7 mouse cellular contexts compared by ENCODE assay signal in genomic region chr11:60178005-60178404, GRCm38 (mm10). TPM values are rescaled to one million over a fixed set of nuclear protein-coding genes. Genes with fewer than 3 reads are reported as not detected.
DNase-seq lines count a peak whose midpoint lies in the region; ATAC-seq and TF ChIP-seq lines count a peak whose summit lies in the region.

No protein-coding gene starts in this region.

- no peak overlapping the region for H3K4me2 ChIP-seq in kidney, postnatal 0 days (ENCODE audit: low read length)
- peak overlapping the region; percentile 100 for H3K4me2 ChIP-seq in embryonic facial prominence, embryonic 15.5 days (replicated peaks)
- H3K4me2 ChIP-seq in hindbrain, embryonic 14.5 days (replicated peaks): peak overlapping the region; percentile 90
- peak overlapping the region; percentile 91 for H3K4me2 ChIP-seq in neural tube, embryonic 12.5 days (replicated peaks)

- no peak for DNase-seq in kidney, postnatal 0 days (ENCODE audit: low spot score)
- DNase-seq in kidney, postnatal 14 days: no peak
- DNase-seq in hindbrain, embryonic 14.5 days (ENCODE audit: low spot score): no peak
- no peak for DNase-seq in adrenal gland, postnatal 14 days
- DNase-seq in layer of hippocampus, adult 9-10 months (ENCODE audit: low spot score): no peak

- no peak overlapping the region for H3K4me3 ChIP-seq in kidney, postnatal 0 days (replicated peaks; ENCODE audit: low read depth, low read length)
- no peak overlapping the region for H3K4me3 ChIP-seq in embryonic facial prominence, embryonic 15.5 days (replicated peaks)
- H3K4me3 ChIP-seq in hindbrain, embryonic 14.5 days (replicated peaks; ENCODE audit: low read length): peak overlapping the region; percentile 68
- no peak overlapping the region for H3K4me3 ChIP-seq in neural tube, embryonic 12.5 days

- 0 out of 2 replicates have a peak overlapping the region, but pooled peaks have one; percentile 85 for H3K27ac ChIP-seq in kidney, postnatal 0 days
- peak overlapping the region; percentile 93 for H3K27ac ChIP-seq in embryonic facial prominence, embryonic 15.5 days (replicated peaks)
- peak overlapping the region; percentile 100 for H3K27ac ChIP-seq in hindbrain, embryonic 14.5 days
- H3K27ac ChIP-seq in neural tube, embryonic 12.5 days: peak overlapping the region; percentile 98

- H3K9ac ChIP-seq in kidney, postnatal 0 days (ENCODE audit: low read depth, low read length): no peak overlapping the region
- H3K9ac ChIP-seq in embryonic facial prominence, embryonic 15.5 days: no peak overlapping the region
- peak overlapping the region; percentile 92 for H3K9ac ChIP-seq in hindbrain, embryonic 14.5 days
- H3K9ac ChIP-seq in neural tube, embryonic 12.5 days: peak overlapping the region; percentile 78

- H3K27me3 ChIP-seq in kidney, postnatal 0 days (ENCODE audit: insufficient read depth, low read length): no peaks in the 10 kb centered on the region
- no peaks in the 10 kb centered on the region for H3K27me3 ChIP-seq in embryonic facial prominence, embryonic 15.5 days
- no peaks in the 10 kb centered on the region for H3K27me3 ChIP-seq in hindbrain, embryonic 14.5 days (ENCODE audit: control insufficient read depth, insufficient read depth, low read length)
- H3K27me3 ChIP-seq in neural tube, embryonic 12.5 days (replicated peaks): no peaks in the 10 kb centered on the region

- TF ChIP-seq CTCF in kidney, postnatal 0 days (IDR thresholded peaks at IDR 0.05; ENCODE audit: low read depth): no peak

- no peak for ATAC-seq in kidney, postnatal 0 days (replicated peaks; ENCODE audit: low FRiP score, low read depth)
- ATAC-seq in embryonic facial prominence, embryonic 15.5 days (ENCODE audit: insufficient number of reproducible peaks, low FRiP score, low TSS enrichment, low read depth): no peak
- no peak for ATAC-seq in hindbrain, embryonic 14.5 days (ENCODE audit: low FRiP score)
- no peak for ATAC-seq in neural tube, embryonic 12.5 days (ENCODE audit: low FRiP score, low read depth)

- WGBS in kidney, postnatal 0 days: 25% methylated on average over 6 of the region's 6 CpGs
- 41% methylated on average over 6 of the region's 6 CpGs for WGBS in embryonic facial prominence, embryonic 15.5 days
- WGBS in hindbrain, embryonic 14.5 days: 50% methylated on average over 6 of the region's 6 CpGs
- 74% methylated on average over 6 of the region's 6 CpGs for WGBS in neural tube, embryonic 12.5 days

- H3K9me3 ChIP-seq in kidney, postnatal 0 days (replicated peaks; ENCODE audit: low read length): no peaks in the 10 kb centered on the region
- H3K9me3 ChIP-seq in embryonic facial prominence, embryonic 15.5 days (replicated peaks): no peaks in the 10 kb centered on the region
- H3K9me3 ChIP-seq in hindbrain, embryonic 14.5 days (ENCODE audit: control insufficient read depth, low read length): no peaks in the 10 kb centered on the region
- H3K9me3 ChIP-seq in neural tube, embryonic 12.5 days: no peaks in the 10 kb centered on the region

- H3K4me1 ChIP-seq in kidney, postnatal 0 days (replicated peaks; ENCODE audit: insufficient read depth, low read length): peaks cover 49% of the 10 kb centered on the region
- H3K4me1 ChIP-seq in embryonic facial prominence, embryonic 15.5 days: peaks cover 98% of the 10 kb centered on the region
- H3K4me1 ChIP-seq in hindbrain, embryonic 14.5 days (replicated peaks; ENCODE audit: control insufficient read depth, insufficient read depth, low read length): peaks cover 62% of the 10 kb centered on the region
- peaks cover 91% of the 10 kb centered on the region for H3K4me1 ChIP-seq in neural tube, embryonic 12.5 days

- 0 out of 2 replicates have a peak, but pooled peaks cover 2% of the 10 kb centered on the region for H3K36me3 ChIP-seq in kidney, postnatal 0 days (ENCODE audit: insufficient read depth, low read length)
- no peaks in the 10 kb centered on the region for H3K36me3 ChIP-seq in embryonic facial prominence, embryonic 15.5 days
- no peaks in the 10 kb centered on the region for H3K36me3 ChIP-seq in hindbrain, embryonic 14.5 days (replicated peaks; ENCODE audit: control insufficient read depth, insufficient read depth)
- H3K36me3 ChIP-seq in neural tube, embryonic 12.5 days: no peaks in the 10 kb centered on the region; the same call in 1 of the 2 replicates

RNA-seq across cellular contexts. Expression of gene Srebf1, which starts 44.4 kb away (rescaled TPM):
- polyA plus RNA-seq in kidney, postnatal 0 days (2015; fragmentation: Nextera tagmentation; extraction: Ambion mirVana): 44.4 and 50.6 TPM in 2 replicates
- polyA plus RNA-seq in embryonic facial prominence, embryonic 15.5 days (2015; fragmentation: Nextera tagmentation; extraction: Ambion mirVana): 76.7 and 78.1 TPM in 2 replicates
- polyA plus RNA-seq in hindbrain, embryonic 14.5 days (2014; fragmentation: Nextera tagmentation; extraction: Ambion mirVana): 37.3 and 40.3 TPM in 2 replicates
- polyA plus RNA-seq in neural tube, embryonic 12.5 days (2016; fragmentation: Nextera tagmentation; extraction: Ambion mirVana): 50.0 and 50.9 TPM in 2 replicates
- 102 and 130 TPM in 2 replicates for total RNA-seq in adrenal gland, postnatal 14 days (2021)

Comparison
In these comparisons a context has a peak if more than half of its experiments do, and no peak if none do; other contexts are left out.
1. H3K9ac ChIP-seq: peak in hindbrain, embryonic 14.5 days (single experiment) and neural tube, embryonic 12.5 days (single experiment); none in kidney, postnatal 0 days (single experiment) and embryonic facial prominence, embryonic 15.5 days (single experiment).
2. Peak in every context shown above with its lines, with median percentiles within 50 percentile points of each other: H3K27ac ChIP-seq.